Mouse (Mus musculus): ENCODE results near the gene Ttc23. TPM values are rescaled to one million over a fixed set of nuclear protein-coding genes. Genes with fewer than 3 reads are reported as not detected.

Gene Ttc23
- total RNA-seq, 2 experiments from 2014 or later, result 9.0 TPM

DNA sequence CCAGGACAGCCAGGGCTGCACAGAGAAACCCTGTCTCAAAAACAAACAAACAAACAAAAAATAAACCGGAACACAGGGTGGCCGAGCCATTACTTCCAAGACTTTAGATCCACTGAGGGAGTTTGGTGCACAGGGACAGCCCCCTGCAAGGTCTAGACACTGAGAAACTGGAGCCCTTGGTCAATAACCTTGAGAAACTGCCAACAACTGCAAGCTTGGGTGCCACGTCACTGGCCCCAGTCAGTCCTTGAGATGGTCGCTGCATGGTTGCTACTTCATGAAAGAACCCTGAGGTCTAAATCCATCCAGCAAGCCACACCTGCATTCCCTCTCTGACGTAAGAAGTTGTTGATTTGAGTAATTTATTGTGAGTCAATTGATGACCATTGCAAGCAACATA, 122.3 kb downstream of the Ttc23 start:
- intact Hi-C loops (cut with DNase I), result no loop called here
- no peak for DNase-seq (ENCODE audit: extremely low spot score in 1 of 2, low spot score in 2 of 2)

DNA sequence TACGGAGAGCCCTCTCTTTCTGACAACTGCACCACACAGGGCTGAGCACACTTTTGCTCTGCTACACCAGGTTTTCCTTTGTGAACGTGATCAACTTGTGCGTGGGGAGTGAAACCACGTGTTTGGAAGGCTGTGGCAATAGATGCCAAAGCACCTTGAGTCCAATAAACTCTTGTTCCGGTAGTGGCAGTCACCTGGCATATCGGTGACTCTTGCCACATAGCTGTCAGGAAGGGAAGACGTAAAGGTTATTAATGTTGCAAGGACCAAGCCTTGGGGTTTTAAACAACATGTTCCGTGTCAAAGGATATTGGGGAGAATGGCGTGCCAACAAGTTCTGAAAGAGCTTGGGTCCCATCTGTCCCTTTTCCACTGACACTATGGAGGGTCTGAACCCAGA, 125.0 kb downstream of the Ttc23 start:
- DNase-seq (ENCODE audit: extremely low spot score in 1 of 2, low spot score in 2 of 2), result no peak
- intact Hi-C loops (cut with DNase I), result no loop called here

DNA sequence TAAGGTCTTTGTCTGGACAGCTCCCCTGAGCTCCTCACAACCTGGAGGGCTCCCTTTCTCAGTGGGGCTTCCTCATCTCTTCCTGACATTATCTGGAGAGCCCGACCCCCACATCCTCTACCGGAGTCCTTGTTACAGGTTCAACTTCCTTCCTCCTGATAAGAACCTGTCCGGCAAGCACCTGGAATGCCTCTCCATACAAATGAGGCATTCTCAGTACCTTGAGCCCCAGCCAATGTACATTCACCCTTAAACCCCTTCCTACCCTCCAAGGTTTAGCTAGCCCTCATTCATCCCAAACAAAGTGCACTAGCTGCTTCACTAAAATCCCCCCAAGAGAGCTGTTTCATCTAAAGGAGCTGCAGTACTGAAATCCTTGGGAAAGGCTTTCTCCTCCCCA, 128.4 kb downstream of the Ttc23 start:
- intact Hi-C loops (cut with DNase I), result no loop called here

DNA sequence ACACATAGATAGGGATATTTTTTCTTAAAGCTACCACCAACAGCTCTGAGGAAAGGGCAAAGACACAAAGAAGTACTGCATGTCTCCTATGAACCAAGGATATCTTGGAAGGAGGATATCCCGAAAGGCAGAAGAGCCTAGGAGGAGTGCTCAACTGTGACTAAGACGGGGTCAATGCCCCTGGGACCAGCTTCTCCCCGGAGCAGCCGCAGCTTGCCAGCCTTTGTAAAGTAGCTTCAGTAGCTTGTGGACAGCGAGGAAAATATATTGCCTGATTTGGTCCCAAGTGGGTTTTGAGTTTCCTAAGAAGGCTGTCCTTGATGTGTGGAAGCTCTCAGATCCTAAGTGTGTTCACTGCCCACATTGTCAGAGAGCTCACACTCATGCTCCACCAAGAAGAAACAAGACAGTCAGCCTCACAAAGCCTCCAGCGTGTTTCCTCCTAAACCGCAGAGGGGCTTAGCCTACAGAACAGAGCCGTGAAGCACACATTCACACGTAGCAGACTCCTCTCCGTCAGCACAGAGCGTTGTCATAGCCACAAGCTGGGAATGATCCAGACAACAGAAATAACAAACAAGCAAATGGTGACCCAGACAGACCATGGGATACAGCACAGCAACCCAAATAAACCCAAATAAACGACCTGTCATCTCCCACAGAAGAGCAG, 129.6 kb downstream of the Ttc23 start:
- intact Hi-C loops (cut with DNase I), result no loop called here
- no peak for DNase-seq (ENCODE audit: extremely low spot score in 1 of 2, low spot score in 2 of 2)

More for the DNA sequence above, 128.4 kb downstream of the Ttc23 start:
- DNase-seq (ENCODE audit: extremely low spot score in 1 of 2, low spot score in 2 of 2), result no peak

DNA sequence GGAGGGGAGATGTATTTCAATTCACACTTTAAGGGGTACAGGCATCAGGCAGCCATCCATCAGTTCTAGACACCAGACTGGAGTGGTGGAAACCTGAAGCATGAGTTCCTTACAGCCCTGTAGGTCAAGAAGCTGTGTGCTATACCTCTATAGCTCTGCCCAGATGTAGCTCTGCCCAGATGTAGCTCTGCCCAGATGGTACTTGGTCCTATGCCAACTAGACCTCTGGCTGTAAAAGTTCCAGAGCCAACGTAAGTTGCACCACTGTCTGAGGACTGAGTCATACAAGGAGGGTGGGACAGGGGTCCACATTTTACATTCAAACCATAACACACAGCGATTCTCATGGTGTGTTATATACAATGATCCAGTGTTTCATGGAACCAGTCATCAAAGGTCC, 140.7 kb downstream of the Ttc23 start:
- no peak for DNase-seq (ENCODE audit: extremely low spot score in 1 of 2, low spot score in 2 of 2)
- intact Hi-C loops (cut with DNase I), result loop anchor here (5.0 kb wide), 2 partner anchors 164 to 569 kb away; partner anchors contain the start of gene Igf1r

DNA sequence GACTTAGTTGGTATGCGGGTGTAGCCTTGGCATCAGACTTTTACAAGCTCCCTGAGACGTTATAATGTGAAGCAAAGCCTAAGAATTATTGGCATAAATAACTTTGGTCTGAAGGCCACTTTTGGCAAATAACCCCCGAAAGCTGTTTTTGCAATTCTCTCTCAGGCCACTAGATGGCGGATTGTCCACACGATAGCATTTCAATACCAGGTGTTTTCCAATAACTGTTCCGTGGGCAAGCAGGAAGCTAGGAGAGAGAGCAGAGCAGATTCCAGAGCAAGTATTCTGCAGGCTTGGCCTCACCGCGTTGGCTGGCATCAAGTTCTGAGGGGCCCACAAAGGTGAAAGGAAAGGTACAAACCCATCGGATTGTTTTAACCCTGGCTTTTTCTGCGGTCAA, 141.5 kb downstream of the Ttc23 start:
- intact Hi-C loops (cut with DNase I), result loop anchor here (5.0 kb wide), 2 partner anchors 164 to 569 kb away; partner anchors contain the start of gene Igf1r
- DNase-seq (ENCODE audit: extremely low spot score in 1 of 2, low spot score in 2 of 2), result peak; percentile 52 to 54

DNA sequence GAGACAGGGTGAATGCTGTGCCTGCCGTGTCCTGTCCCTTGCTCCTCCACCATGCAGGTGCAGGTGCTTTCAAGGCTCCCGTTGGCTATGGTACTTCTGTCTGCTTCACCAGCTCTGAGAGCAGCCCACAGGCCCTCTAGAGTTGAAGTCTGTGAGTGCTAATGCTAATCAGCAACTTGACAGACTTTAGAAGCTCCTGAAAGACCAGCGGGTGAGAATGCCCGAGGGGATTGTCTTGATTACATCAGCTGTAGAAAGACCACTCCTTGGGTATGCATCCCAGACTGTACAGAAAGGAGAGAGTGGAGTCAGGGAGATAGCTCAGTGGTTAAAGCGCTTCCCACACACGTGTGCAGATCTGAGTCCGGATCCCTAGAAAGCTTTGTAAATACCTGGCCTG, 144.0 kb downstream of the Ttc23 start:
- intact Hi-C loops (cut with DNase I), result no loop called here
- DNase-seq (ENCODE audit: extremely low spot score in 1 of 2, low spot score in 2 of 2), result no peak

DNA sequence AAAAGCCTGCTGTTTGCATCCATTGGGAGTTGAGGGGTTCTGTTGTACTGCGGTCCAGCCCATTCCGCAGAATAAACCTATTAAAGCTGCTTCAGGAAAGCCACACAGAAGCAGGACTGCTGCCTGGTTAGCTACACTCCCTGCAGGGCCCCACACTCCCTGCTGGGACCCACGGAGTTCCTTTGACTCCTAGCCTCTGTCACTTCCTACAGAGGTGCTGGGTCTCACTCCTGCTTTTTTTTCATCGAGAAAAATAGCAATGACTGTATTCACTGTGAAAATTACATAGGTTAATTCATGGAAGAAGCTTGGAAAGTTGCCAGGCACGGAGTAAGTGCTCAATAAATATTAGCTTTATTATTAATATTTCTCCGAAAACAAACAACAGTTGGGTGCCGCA, 146.2 kb downstream of the Ttc23 start:
- intact Hi-C loops (cut with DNase I), result no loop called here
- DNase-seq (ENCODE audit: extremely low spot score in 1 of 2, low spot score in 2 of 2), result peak in 1 of 2 experiments; percentile 13

DNA sequence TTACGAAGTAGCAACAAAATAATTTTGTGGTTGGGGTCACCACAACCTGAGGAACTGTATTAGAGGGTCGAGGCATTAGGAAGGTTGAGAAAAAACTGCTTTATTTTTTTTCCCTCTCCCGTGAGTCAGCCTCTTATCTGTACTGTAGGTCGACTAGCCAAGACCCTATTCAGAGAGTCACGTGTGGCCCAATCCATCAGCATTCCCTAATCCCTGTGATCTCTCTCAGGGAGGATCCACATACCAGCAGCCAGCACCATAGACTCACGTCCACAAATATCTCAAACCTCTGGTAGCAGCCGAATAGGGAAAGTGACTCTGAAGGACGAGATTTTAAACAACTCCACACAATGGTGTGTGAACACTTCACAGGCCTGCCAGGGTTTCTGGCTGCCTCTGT, 149.9 kb downstream of the Ttc23 start:
- intact Hi-C loops (cut with DNase I), result no loop called here
- DNase-seq (ENCODE audit: extremely low spot score in 1 of 2, low spot score in 2 of 2), result no peak

DNA sequence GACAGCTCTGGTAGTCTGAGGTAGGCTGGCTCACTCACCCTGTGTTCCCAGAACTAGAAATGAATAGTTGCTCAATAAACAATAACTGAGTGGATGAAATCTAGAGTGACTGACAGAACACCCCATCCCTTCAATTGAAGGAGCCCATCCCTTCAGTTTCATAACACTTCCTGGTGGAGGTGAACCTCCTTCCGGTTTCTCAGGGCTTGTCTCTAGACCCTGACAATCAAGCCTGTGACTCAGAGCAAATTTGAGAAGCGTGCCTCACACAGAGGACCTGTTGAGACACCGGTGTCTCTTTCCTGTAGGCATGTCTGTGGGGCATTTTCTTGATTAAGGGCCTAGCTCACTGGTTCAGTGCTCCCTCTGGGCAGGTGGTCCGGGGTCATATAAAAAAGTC, 151.3 kb downstream of the Ttc23 start:
- intact Hi-C loops (cut with DNase I), result no loop called here
- no peak for DNase-seq (ENCODE audit: extremely low spot score in 1 of 2, low spot score in 2 of 2)

DNA sequence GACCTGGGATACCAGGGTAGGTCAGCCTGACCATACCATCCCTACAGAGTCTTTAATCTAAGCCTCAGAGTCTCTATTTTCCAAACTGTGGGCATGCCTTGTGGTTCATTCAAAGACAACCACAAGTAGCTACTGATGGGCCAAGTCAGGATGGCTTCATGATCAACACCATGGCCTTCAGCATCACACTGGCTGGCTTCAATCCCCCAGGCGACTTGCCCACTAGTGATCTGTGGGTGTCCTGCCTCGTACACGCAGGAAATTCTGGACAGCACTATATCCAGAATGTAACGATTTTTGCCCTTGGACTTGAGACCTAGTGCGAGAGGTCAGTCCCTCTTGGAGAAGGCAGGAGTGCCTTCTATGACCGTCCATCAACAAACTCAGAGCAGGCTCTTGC, 153.3 kb downstream of the Ttc23 start:
- DNase-seq (ENCODE audit: extremely low spot score in 1 of 2, low spot score in 2 of 2), result no peak
- intact Hi-C loops (cut with DNase I), result loop anchor here (5.0 kb wide), 2 partner anchors 47 to 502 kb away; no protein-coding TSS in a partner anchor

DNA sequence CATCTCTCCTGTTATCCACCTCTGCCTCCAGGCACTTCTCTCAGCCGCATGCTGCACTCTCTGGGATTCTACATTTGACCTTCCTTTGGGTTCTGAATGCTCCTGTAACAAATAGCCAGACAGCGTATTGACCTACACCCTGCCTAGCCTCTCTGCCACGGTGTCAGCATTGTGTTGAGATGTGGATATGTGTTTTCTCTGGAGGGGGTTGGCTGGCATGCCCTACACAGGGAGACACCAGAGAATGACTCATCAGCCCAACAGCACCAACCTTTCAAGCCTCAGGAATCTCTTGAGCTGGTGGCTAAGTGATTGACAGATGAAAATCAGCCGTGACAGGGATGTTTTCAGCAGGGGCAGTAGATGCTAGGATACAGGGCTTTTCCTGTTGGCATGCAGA, 153.8 kb downstream of the Ttc23 start:
- intact Hi-C loops (cut with DNase I), result loop anchor here (5.0 kb wide), 2 partner anchors 46 to 501 kb away; no protein-coding TSS in a partner anchor
- DNase-seq (ENCODE audit: extremely low spot score in 1 of 2, low spot score in 2 of 2), result no peak

DNA sequence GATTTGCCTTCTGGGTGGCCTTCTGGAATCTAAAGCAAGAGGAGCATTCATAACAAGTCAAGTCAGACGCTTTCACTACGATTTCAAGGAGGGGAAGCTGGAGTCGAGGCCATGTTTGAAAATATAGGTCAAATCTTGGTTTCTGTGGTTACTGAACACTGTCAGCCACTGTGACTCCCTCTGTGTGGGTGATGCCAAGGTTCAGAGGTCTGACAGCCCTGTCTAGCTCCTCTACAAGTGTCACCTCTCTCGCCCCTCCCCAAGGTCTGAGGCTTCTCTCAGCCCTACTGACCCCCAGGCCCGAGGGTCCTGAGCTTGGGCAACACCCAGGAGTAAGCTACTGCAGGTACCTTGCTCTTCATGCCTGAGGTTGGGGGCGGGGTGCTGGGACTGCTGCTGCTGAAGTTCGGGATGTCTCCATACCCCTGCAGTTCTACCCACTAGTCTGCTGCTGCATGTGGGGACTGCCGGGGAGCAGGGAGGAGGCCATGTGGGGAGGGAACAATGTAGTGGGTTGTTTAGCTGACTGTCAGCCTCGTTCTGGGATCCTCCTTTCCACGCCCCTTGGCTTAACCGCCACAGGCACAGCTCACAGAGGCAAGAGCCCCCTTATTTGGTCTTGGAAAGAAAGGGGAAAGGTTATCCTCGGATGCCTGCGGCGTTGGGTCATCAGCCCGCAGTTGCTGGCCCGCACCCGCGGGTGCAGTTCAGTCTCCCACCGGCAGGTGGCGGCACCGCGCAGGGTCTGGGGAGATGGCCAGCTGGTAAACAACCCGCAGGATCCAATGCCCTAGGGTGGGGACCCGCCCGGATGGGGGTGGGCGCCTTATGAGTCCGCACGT, 156.0 kb downstream of the Ttc23 start:
- DNase-seq (ENCODE audit: extremely low spot score in 1 of 2, low spot score in 2 of 2), result peak; percentile 37 to 89
- intact Hi-C loops (cut with DNase I), result loop anchor here (2.0 to 5.0 kb wide), 4 partner anchors 44 to 499 kb away; no protein-coding TSS in a partner anchor

DNA sequence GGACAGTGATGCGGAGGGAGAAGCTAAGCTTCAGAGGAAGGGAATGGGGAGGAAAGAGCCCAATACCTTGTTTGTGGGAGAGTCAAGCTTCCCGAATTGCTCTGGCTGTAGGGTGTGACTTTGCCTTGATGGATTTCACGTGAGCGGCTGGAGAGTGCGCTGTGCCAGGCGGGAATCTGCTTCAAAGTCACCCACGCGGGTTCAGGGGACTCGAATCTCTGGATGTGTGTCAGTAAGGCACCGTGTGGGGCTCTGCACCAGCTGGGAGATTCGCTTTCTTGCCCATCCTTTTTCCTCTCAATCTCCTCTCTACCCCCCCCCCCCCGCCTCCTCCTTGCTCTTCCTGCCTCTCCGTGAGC, 156.6 kb downstream of the Ttc23 start:
- no peak for DNase-seq (ENCODE audit: extremely low spot score in 1 of 2, low spot score in 2 of 2)
- intact Hi-C loops (cut with DNase I), result loop anchor here (2.0 to 5.0 kb wide), 4 partner anchors 43 to 498 kb away; no protein-coding TSS in a partner anchor

Small RNA genes within 50 kb of the gene (microRNA-seq; reads per million reads assigned to microRNA genes)
- not detected for gene Gm23844

Other genes starting within 250 kb of the Ttc23 start
- gene Lrrc28, start 2.1 kb upstream of the Ttc23 start, total RNA-seq (2021), result 10 to 100 TPM; 38.4 to 43.5 TPM
- gene Synm, start 112.3 kb downstream of the Ttc23 start, total RNA-seq (2021), result 10 to 100 TPM; 28.4 to 28.7 TPM

All from left cerebral cortex, postnatal 10 days (tissue).